Mouse (Mus musculus): Measurements from ENCODE around the gene Gm17651. TPM values are rescaled to one million over a fixed set of nuclear protein-coding genes. Genes with fewer than 3 reads are reported as not detected.

The Gm17651 gene
- polyA plus RNA-seq, 1 experiment from 2014 or later, result not detected

- Histone ChIP-seq H3K4me3 (ENCODE audit: low read depth, low read length) (no peak overlapping the region), H3K27ac (ENCODE audit: low read depth, low read length) (no peak overlapping the region), H3K4me2 (replicated peaks; ENCODE audit: low read depth) (no peak overlapping the region), H3K27me3 (replicated peaks; ENCODE audit: control insufficient read depth, insufficient read depth, low read length) (no peaks in the 10 kb centered on the region), H3K36me3 (ENCODE audit: control insufficient read depth, insufficient read depth) (no peaks in the 10 kb centered on the region; the same call in 1 of the 2 replicates), H3K9ac (ENCODE audit: low read depth, low read length) (no peak overlapping the region), H3K9me3 (ENCODE audit: control insufficient read depth) (no peaks in the 10 kb centered on the region), H3K4me1 (replicated peaks; ENCODE audit: control insufficient read depth, insufficient read depth, low read length) (no peaks in the 10 kb centered on the region; the same call in 1 of the 2 replicates)
- ATAC-seq, result no peak
- TF ChIP-seq CTCF (IDR thresholded peaks at IDR 0.05; ENCODE audit: low read depth), result peak; percentile 65
- WGBS, result 85% methylated on average over 8 of the region's 8 CpGs
Observed at GRCm38 (mm10) chr3:97654901-97655300, 19.6 kb downstream of the Gm17651 start.

GRCm38 (mm10) chr3:97653781-97654180 lies 20.7 kb downstream of the Gm17651 start:
- H3K27ac ChIP-seq (ENCODE audit: low read depth, low read length), result no peak overlapping the region
- no peak for TF ChIP-seq CTCF (IDR thresholded peaks at IDR 0.05; ENCODE audit: low read depth)
- no peak overlapping the region for H3K4me3 ChIP-seq (ENCODE audit: low read depth, low read length)
- WGBS, result 87% methylated on average over 5 of the region's 5 CpGs
- no peaks in the 10 kb centered on the region; the same call in 1 of the 2 replicates for H3K36me3 ChIP-seq (ENCODE audit: control insufficient read depth, insufficient read depth)
- no peak overlapping the region for H3K9ac ChIP-seq (ENCODE audit: low read depth, low read length)
- no peaks in the 10 kb centered on the region for H3K4me1 ChIP-seq (replicated peaks; ENCODE audit: control insufficient read depth, insufficient read depth, low read length)
- H3K9me3 ChIP-seq (ENCODE audit: control insufficient read depth), result no peaks in the 10 kb centered on the region
- H3K27me3 ChIP-seq (replicated peaks; ENCODE audit: control insufficient read depth, insufficient read depth, low read length), result no peaks in the 10 kb centered on the region
- no peak overlapping the region for H3K4me2 ChIP-seq (replicated peaks; ENCODE audit: low read depth)
- ATAC-seq, result no peak

- Histone ChIP-seq H3K4me3 (ENCODE audit: low read depth, low read length) (no peak overlapping the region), H3K9me3 (ENCODE audit: control insufficient read depth) (no peaks in the 10 kb centered on the region), H3K9ac (ENCODE audit: low read depth, low read length) (no peak overlapping the region), H3K4me1 (replicated peaks; ENCODE audit: control insufficient read depth, insufficient read depth, low read length) (no peaks in the 10 kb centered on the region), H3K36me3 (ENCODE audit: control insufficient read depth, insufficient read depth) (no peaks in the 10 kb centered on the region; the same call in 1 of the 2 replicates), H3K27me3 (replicated peaks; ENCODE audit: control insufficient read depth, insufficient read depth, low read length) (no peaks in the 10 kb centered on the region), H3K27ac (ENCODE audit: low read depth, low read length) (no peak overlapping the region), H3K4me2 (replicated peaks; ENCODE audit: low read depth) (no peak overlapping the region)
- 87% methylated on average over 10 of the region's 10 CpGs for WGBS
- TF ChIP-seq CTCF (IDR thresholded peaks at IDR 0.05; ENCODE audit: low read depth), result no peak
- no peak for ATAC-seq
Observed at GRCm38 (mm10) chr3:97651604-97652003, 22.9 kb downstream of the Gm17651 start.

GRCm38 (mm10) chr3:97649469-97649868 lies 25.0 kb downstream of the Gm17651 start:
- no peak for ATAC-seq
- WGBS, result 67% methylated on average over 6 of the region's 6 CpGs

GRCm38 (mm10) chr3:97649022-97649421 lies 25.5 kb downstream of the Gm17651 start:
- 66% methylated on average over 3 of the region's 3 CpGs for WGBS
- no peaks in the 10 kb centered on the region for H3K27me3 ChIP-seq (replicated peaks; ENCODE audit: control insufficient read depth, insufficient read depth, low read length)
- H3K9me3 ChIP-seq (ENCODE audit: control insufficient read depth), result no peaks in the 10 kb centered on the region
- H3K9ac ChIP-seq (ENCODE audit: low read depth, low read length), result no peak overlapping the region
- H3K27ac ChIP-seq (ENCODE audit: low read depth, low read length), result no peak overlapping the region
- no peak overlapping the region for H3K4me3 ChIP-seq (ENCODE audit: low read depth, low read length)
- TF ChIP-seq CTCF (IDR thresholded peaks at IDR 0.05; ENCODE audit: low read depth), result no peak
- no peaks in the 10 kb centered on the region for H3K4me1 ChIP-seq (replicated peaks; ENCODE audit: control insufficient read depth, insufficient read depth, low read length)
- ATAC-seq, result no peak
- H3K4me2 ChIP-seq (replicated peaks; ENCODE audit: low read depth), result no peak overlapping the region
- peaks cover 11% of the 10 kb centered on the region; the same call in 1 of the 2 replicates for H3K36me3 ChIP-seq (ENCODE audit: control insufficient read depth, insufficient read depth)

More at GRCm38 (mm10) chr3:97649469-97649868, 25.0 kb downstream of the Gm17651 start:
- H3K27me3 ChIP-seq (replicated peaks; ENCODE audit: control insufficient read depth, insufficient read depth, low read length), result no peaks in the 10 kb centered on the region
- H3K4me2 ChIP-seq (replicated peaks; ENCODE audit: low read depth), result no peak overlapping the region
- H3K36me3 ChIP-seq (ENCODE audit: control insufficient read depth, insufficient read depth), result peaks cover 11% of the 10 kb centered on the region; the same call in 1 of the 2 replicates
- no peak overlapping the region for H3K27ac ChIP-seq (ENCODE audit: low read depth, low read length)
- no peaks in the 10 kb centered on the region for H3K4me1 ChIP-seq (replicated peaks; ENCODE audit: control insufficient read depth, insufficient read depth, low read length)
- no peak for TF ChIP-seq CTCF (IDR thresholded peaks at IDR 0.05; ENCODE audit: low read depth)
- no peak overlapping the region for H3K9ac ChIP-seq (ENCODE audit: low read depth, low read length)
- H3K9me3 ChIP-seq (ENCODE audit: control insufficient read depth), result no peaks in the 10 kb centered on the region
- H3K4me3 ChIP-seq (ENCODE audit: low read depth, low read length), result no peak overlapping the region

GRCm38 (mm10) chr3:97648518-97648917 lies 26.0 kb downstream of the Gm17651 start:
- ATAC-seq, result no peak
- H3K4me3 ChIP-seq (ENCODE audit: low read depth, low read length), result no peak overlapping the region
- H3K27ac ChIP-seq (ENCODE audit: low read depth, low read length), result no peak overlapping the region
- no peaks in the 10 kb centered on the region for H3K4me1 ChIP-seq (replicated peaks; ENCODE audit: control insufficient read depth, insufficient read depth, low read length)
- H3K27me3 ChIP-seq (replicated peaks; ENCODE audit: control insufficient read depth, insufficient read depth, low read length), result no peaks in the 10 kb centered on the region
- H3K9ac ChIP-seq (ENCODE audit: low read depth, low read length), result no peak overlapping the region
- 44% methylated on average over 1 of the region's 1 CpGs for WGBS
- no peak overlapping the region for H3K4me2 ChIP-seq (replicated peaks; ENCODE audit: low read depth)
- peaks cover 11% of the 10 kb centered on the region; the same call in 1 of the 2 replicates for H3K36me3 ChIP-seq (ENCODE audit: control insufficient read depth, insufficient read depth)
- H3K9me3 ChIP-seq (ENCODE audit: control insufficient read depth), result no peaks in the 10 kb centered on the region
- no peak for TF ChIP-seq CTCF (IDR thresholded peaks at IDR 0.05; ENCODE audit: low read depth)

- H3K27me3 ChIP-seq (replicated peaks; ENCODE audit: control insufficient read depth, insufficient read depth, low read length), result no peaks in the 10 kb centered on the region
- peaks cover 37% of the 10 kb centered on the region for H3K36me3 ChIP-seq (ENCODE audit: control insufficient read depth, insufficient read depth)
- H3K4me3 ChIP-seq (ENCODE audit: low read depth, low read length), result no peak overlapping the region
- WGBS, result 63% methylated on average over 9 of the region's 9 CpGs
- no peak overlapping the region for H3K4me2 ChIP-seq (replicated peaks; ENCODE audit: low read depth)
- no peaks in the 10 kb centered on the region for H3K9me3 ChIP-seq (ENCODE audit: control insufficient read depth)
- H3K9ac ChIP-seq (ENCODE audit: low read depth, low read length), result no peak overlapping the region
- no peak for ATAC-seq
- no peaks in the 10 kb centered on the region for H3K4me1 ChIP-seq (replicated peaks; ENCODE audit: control insufficient read depth, insufficient read depth, low read length)
- H3K27ac ChIP-seq (ENCODE audit: low read depth, low read length), result no peak overlapping the region
- TF ChIP-seq CTCF (IDR thresholded peaks at IDR 0.05; ENCODE audit: low read depth), result no peak
Observed at GRCm38 (mm10) chr3:97642001-97642400, 32.5 kb downstream of the Gm17651 start.
